Mouse (Mus musculus) embryonic facial prominence, embryonic 10.5 days (tissue): ENCODE measurements around the gene Traf5. TPM values are rescaled to one million over a fixed set of nuclear protein-coding genes. Genes with fewer than 3 reads are reported as not detected.

ENCODE experiments used
- DNase-seq: peaks from one replicate; pipeline ENCODE4 v3.0.0-alpha.2; 2017; ENCODE audit warnings: low spot score
- H3K27ac ChIP-seq: fragments of 300-500 bp; sonication (generic); replicated peaks from 2 replicates; pipeline ENCODE4 v1.5.1; 2016; ENCODE audit warnings: mild to moderate bottlenecking
- H3K27me3 ChIP-seq: fragments of 300-500 bp; sonication (generic); replicated peaks from 2 replicates; pipeline ENCODE4 v1.6.1; 2016; ENCODE audit warnings: low read depth, mild to moderate bottlenecking; ENCODE audit not compliant: poor library complexity, severe bottlenecking
- H3K36me3 ChIP-seq: fragments of 300-500 bp; sonication (generic); replicated peaks from 2 replicates; pipeline ENCODE4 v1.6.1; 2016; ENCODE audit warnings: mild to moderate bottlenecking, moderate library complexity
- H3K4me1 ChIP-seq: fragments of 300-500 bp; sonication (generic); 2 replicates; pipeline ENCODE4 v1.6.1; 2016
- H3K4me3 ChIP-seq: fragments of 300-500 bp; sonication (generic); 2 replicates; pipeline ENCODE4 v1.5.1; 2016; ENCODE audit warnings: mild to moderate bottlenecking, moderate library complexity
- H3K9me3 ChIP-seq: fragments of 300-500 bp; sonication (generic); 2 replicates; pipeline ENCODE4 v1.6.1; 2016; ENCODE audit warnings: mild to moderate bottlenecking
- WGBS: fragments of 180-500 bp; shearing (Covaris S2); methylation state at CpG from one replicate; pipeline ENCODE4 v1.1.7; 2016; 5-methylcytosine and 5-hydroxymethylcytosine counted together
- polyA plus RNA-seq: library from polyadenylated mRNA; unstranded; fragments of >200 nt; fragmentation: Nextera tagmentation; extraction: Ambion mirVana; gene quantifications from 2 replicates; pipeline ENCODE4 v1.2.1, GENCODE M21; 2016

Gene Traf5
- polyA plus RNA-seq, 1 experiment from 2014 or later = 4.5 TPM

DNA sequence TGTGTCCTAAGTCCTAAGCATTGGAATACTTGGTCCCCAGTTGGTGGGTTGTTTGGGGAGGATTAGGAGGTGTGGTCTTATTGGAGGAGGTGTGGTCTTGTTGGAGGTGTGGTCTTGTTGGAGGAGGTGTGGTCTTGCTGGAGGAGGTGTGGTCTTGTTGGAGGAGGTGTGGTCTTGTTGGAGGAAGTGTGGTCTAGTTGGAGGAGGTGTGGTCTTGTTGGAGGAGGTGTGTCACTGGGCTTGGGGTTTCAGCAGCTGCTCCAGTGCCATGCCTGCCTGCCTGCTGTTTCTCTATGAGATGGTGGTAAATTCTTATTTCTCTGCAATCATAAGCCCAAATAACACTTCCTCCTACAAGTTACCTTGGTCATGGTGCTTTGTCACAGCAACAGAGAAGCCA lies 93.3 kb downstream of the Traf5 start:
- H3K4me3 ChIP-seq = no peak overlapping the region
- no peaks in the 10 kb centered on the region for H3K27me3 ChIP-seq
- no peaks in the 10 kb centered on the region for H3K9me3 ChIP-seq
- no peaks in the 10 kb centered on the region for H3K36me3 ChIP-seq
- no peaks in the 10 kb centered on the region for H3K4me1 ChIP-seq
- no peak overlapping the region for H3K27ac ChIP-seq
- DNase-seq = no peak

DNA sequence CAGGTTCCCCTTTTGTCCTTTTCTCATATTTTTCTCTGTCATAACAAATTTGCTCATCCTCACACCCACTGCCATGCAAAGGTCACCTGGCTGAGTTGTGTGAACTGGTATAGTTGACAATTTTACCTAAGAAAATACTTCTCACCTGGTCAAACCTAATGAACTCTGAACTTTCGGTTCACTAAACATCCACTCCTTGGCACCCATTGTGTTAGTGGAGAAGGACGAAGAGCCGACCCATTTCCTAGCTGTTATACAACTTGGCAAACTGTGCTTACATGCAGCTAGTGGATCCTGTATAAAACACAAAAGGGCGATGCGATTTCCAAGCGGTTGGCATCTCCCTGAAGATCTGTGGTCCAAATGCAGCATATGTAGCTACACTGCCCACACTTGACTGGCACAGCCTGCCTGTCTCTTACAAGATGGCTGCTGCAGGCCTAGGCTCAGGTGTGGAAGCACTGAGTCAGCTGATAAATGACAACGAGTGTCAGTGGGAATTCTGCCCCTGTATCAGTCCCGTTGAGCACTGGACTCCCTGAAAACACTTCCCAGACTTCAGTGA lies 95.7 kb downstream of the Traf5 start:
- WGBS = 92% methylated on average over 8 of the region's 8 CpGs
- Histone ChIP-seq H3K27ac (no peak overlapping the region), H3K4me1 (no peaks in the 10 kb centered on the region), H3K4me3 (no peak overlapping the region), H3K27me3 (no peaks in the 10 kb centered on the region), H3K36me3 (no peaks in the 10 kb centered on the region), H3K9me3 (no peaks in the 10 kb centered on the region)
- no peak for DNase-seq

DNA sequence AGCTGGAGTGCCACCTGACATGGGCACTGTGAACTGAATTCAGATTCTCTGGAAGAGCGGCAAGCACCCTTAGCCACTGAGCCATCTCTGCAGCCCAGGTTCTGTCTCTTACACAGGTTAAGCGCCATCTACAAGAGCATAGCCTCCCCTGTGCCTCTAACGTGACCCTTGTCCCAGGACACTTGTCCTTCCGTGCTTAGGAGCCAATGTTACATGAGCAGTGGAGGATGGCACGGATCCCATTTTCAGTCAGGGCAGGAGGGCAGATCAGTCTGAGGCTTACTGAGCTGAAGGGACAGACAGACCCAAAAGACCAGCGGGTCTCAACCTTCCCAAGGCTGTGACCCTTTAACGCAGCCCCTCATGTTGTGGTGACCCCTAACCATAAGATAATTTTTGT lies 96.4 kb downstream of the Traf5 start:
- Histone ChIP-seq H3K36me3 (no peaks in the 10 kb centered on the region), H3K4me1 (no peaks in the 10 kb centered on the region), H3K9me3 (no peaks in the 10 kb centered on the region), H3K27me3 (no peaks in the 10 kb centered on the region), H3K27ac (no peak overlapping the region), H3K4me3 (no peak overlapping the region)
- WGBS = 90% methylated on average over 7 of the region's 7 CpGs
- DNase-seq = no peak

DNA sequence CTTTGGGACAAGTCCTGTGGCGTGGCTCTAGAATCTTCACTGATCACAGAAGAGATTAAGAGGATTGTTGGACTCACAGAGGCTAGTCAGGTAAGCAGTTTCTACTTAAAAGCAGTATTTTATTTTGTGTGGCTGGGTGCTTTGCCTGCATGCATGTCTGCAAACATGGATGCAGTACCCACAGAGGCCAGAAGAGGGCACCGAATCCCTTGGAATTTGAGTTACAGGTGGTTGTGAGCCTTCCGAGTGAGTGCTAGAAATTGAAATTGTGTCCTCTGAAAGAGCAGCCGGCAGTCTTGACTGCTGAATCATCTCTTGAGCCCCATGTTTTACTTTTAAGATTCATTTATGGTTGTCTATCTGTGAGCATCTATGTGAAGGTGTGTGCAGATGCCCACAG lies 96.9 kb downstream of the Traf5 start:
- 51% methylated on average over 4 of the region's 4 CpGs for WGBS
- no peak overlapping the region for H3K4me3 ChIP-seq
- H3K27me3 ChIP-seq = no peaks in the 10 kb centered on the region
- H3K36me3 ChIP-seq = no peaks in the 10 kb centered on the region
- DNase-seq = peak; percentile 60
- no peaks in the 10 kb centered on the region for H3K4me1 ChIP-seq
- no peaks in the 10 kb centered on the region for H3K9me3 ChIP-seq
- no peak overlapping the region for H3K27ac ChIP-seq

DNA sequence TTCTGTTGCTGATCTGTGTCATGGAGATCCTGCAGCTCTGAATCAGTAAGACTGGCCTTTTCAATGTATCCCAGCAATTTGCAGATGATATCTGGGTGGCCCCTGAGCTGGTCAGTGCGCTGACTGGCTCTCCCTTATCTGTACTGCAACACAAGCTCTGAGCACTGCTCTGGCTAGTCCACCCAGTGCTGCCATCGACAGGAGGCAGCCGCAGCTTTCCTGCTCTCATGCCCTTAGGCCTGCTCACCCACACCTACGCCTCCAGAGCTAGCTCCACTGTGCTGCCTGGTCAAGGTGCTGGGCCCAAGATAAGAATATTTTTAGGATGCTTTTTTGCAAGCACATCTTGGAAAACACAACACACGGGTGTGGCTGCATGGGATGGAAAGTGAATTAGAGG lies 97.9 kb downstream of the Traf5 start:
- Histone ChIP-seq H3K36me3 (no peaks in the 10 kb centered on the region), H3K27ac (no peak overlapping the region; the same call in 1 of the 2 replicates), H3K9me3 (no peaks in the 10 kb centered on the region), H3K27me3 (no peaks in the 10 kb centered on the region), H3K4me1 (no peaks in the 10 kb centered on the region), H3K4me3 (no peak overlapping the region)
- DNase-seq = no peak
- WGBS = 68% methylated on average over 5 of the region's 5 CpGs

DNA sequence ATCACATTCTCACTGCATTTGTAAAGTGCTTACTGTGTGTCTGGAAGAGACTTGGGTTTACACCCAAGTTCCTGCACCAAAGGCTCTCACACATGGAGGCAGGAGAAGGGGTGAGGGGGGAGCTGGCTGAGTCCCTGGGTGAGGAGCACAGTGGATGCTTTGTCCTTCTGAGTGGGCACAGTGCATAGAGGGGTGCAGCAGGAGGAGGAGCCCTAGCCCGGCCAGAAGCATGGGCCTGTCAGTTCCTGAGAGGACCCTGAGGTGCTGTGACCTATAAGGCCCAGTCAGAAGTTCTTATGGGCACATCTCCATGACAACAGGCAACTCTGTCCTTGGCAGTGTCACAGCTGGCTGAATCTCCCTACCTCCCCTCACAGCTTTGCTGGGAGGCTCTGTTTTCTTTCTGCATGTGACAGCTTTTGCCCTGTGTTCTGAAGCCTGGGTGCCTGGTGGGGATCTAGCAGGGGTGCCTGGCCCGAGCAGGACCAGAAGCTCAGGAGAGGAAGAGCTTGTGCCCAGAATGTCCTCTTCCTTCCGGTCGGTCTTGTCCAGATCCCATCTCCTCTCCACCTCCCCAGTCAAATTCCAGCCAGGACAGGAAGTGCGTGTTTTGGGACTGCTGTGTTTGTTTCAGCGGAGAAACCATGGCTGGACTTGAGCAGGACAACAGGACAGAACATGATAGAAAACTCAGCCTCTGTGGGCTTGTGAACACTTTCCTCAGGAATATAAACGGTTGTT lies 100.1 kb downstream of the Traf5 start:
- Histone ChIP-seq H3K4me3 (no peak overlapping the region), H3K27me3 (no peaks in the 10 kb centered on the region), H3K27ac (no peak overlapping the region), H3K9me3 (no peaks in the 10 kb centered on the region), H3K36me3 (no peaks in the 10 kb centered on the region), H3K4me1 (peaks cover 6% of the 10 kb centered on the region; the same call in 1 of the 2 replicates)
- WGBS = 70% methylated on average over 7 of the region's 7 CpGs
- no peak for DNase-seq

DNA sequence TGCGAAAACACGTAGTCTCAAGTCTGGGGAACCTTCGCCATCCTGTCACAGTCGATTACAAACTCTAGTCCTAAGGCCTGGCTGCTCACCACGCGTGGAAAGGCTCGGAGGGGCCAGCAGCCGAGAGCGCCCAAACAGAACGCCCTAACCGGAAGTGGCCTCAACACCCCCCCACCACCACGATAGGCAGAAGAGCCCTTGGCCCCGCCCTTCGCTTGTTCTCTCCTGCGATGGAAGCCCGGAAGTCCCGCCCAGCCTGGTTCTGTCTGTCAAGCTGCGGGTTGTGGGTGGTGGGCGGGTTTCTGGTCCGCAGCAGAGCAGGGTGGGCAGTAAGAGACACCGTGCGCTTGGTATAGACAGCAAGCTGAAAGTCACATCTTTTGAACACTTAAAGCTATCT lies 102.4 kb downstream of the Traf5 start:
- under 1% methylated on average over 22 of the region's 22 CpGs for WGBS
- Histone ChIP-seq H3K27ac (peak overlapping the region; percentile 91), H3K4me3 (peak overlapping the region; percentile 70), H3K27me3 (peaks cover 13% of the 10 kb centered on the region; the same call in 1 of the 2 replicates), H3K36me3 (no peaks in the 10 kb centered on the region), H3K4me1 (peaks cover 6% of the 10 kb centered on the region; the same call in 1 of the 2 replicates), H3K9me3 (no peaks in the 10 kb centered on the region)
- DNase-seq = peak; percentile 97

DNA sequence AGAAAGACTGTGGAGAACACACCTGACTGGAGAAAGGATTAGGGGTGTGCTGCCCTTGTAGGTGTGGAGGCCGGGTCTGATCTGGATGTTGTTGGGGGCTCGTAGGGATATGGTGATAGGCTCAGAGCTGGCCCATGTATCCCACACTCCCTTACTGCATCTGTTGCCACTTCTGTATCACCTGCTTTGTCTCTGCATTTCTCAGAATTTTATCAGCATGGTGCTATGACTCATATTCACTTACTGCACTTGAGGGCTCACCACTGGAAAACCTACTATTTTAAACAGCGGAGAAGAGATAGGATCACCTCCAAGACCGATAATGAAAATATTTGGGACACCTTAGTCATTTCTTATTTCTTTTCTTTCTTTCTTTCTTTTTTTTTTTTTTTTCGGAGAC lies 103.3 kb downstream of the Traf5 start:
- Histone ChIP-seq H3K4me1 (peaks cover 9% of the 10 kb centered on the region; the same call in 1 of the 2 replicates), H3K27ac (no peak overlapping the region), H3K4me3 (peak overlapping the region; percentile 70), H3K9me3 (no peaks in the 10 kb centered on the region), H3K36me3 (no peaks in the 10 kb centered on the region), H3K27me3 (peaks cover 15% of the 10 kb centered on the region; the same call in 1 of the 2 replicates)
- no peak for DNase-seq
- 87% methylated on average over 5 of the region's 5 CpGs for WGBS

DNA sequence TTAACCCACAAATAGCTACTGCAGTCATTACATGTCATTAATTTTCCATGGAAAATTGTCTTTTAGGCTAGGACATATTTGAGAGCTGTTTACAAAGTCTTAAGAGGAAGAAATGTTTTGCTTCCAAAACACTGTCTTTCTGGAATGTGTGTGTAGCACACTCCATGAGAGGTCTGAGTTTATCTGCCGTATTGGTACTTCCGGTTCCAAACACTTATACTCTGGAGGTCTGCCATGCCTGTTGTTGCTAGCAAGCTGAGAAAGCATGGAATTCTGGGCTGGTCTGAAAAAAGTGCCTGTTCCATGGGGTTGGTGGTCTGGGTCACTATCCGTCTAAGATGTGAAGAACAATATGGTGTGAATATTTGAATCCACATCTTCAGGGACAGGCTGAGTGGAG lies 103.7 kb downstream of the Traf5 start:
- DNase-seq = no peak
- no peak overlapping the region for H3K4me3 ChIP-seq
- WGBS = 92% methylated on average over 3 of the region's 3 CpGs

DNA sequence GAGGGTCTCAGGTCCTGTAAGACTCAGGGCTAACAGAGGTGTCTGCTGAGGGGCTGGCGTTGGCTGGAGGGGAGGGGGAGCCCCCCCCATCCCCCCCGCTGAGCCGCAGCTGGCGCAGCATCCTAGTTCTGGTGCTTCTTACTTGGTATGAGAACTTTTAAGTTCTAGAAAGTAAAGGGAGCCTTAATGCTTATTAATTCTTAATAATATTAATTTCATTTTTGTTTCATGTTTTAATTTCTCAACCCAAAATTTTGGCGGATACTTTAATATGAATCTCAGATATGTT lies 104.9 kb downstream of the Traf5 start:
- WGBS = 62% methylated on average over 5 of the region's 5 CpGs
- H3K36me3 ChIP-seq = no peaks in the 10 kb centered on the region
- H3K27ac ChIP-seq = no peak overlapping the region
- H3K9me3 ChIP-seq = no peaks in the 10 kb centered on the region
- H3K4me1 ChIP-seq = peaks cover 9% of the 10 kb centered on the region; the same call in 1 of the 2 replicates
- DNase-seq = no peak
- H3K27me3 ChIP-seq = peaks cover 15% of the 10 kb centered on the region; the same call in 1 of the 2 replicates
- no peak overlapping the region for H3K4me3 ChIP-seq

More for the DNA sequence above, 103.7 kb downstream of the Traf5 start:
- no peaks in the 10 kb centered on the region for H3K9me3 ChIP-seq
- H3K4me1 ChIP-seq = peaks cover 9% of the 10 kb centered on the region; the same call in 1 of the 2 replicates
- no peak overlapping the region for H3K27ac ChIP-seq
- no peaks in the 10 kb centered on the region for H3K36me3 ChIP-seq
- H3K27me3 ChIP-seq = peaks cover 15% of the 10 kb centered on the region; the same call in 1 of the 2 replicates

DNA sequence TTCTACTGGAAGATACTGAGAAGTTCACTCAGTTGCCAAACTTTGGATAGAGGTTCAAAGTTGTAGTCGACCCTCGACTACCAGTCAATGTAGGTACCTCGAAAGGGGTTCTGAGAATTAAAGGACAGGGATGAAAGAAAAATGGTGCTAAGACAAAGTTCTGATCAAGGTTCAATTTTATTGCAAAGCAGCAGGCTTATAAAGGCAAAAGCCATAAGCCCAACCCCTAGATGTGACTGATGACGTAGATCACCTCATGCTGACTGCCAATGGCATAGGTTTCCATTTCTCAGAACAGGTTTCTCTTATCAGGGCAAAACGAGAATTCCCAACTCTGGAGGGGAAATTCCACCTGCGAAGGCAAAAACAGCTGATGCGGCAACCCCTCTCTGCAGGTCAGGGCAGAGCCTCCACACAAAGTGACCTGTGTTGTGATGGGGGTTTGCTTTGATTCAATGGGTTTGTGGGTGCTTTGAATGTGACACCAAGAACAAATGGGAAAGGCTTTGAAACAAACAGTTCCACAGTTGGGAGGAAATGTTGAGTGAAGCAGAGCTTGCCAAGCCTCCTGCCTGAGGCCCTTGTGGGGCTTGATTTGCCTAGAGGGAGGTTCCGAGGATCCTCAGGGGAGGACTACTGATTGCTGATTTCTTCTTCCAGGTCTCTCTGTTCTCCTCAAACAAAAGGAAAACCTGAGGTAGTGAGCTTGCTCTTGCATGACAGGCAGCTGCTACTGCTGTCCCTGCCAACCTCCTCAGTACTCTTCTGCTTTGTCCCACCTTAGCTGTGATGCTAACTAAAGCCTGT lies 105.5 kb downstream of the Traf5 start:
- H3K4me3 ChIP-seq = no peak overlapping the region
- WGBS = 78% methylated on average over 8 of the region's 8 CpGs
- H3K4me1 ChIP-seq = peaks cover 14% of the 10 kb centered on the region
- no peak overlapping the region for H3K27ac ChIP-seq
- H3K27me3 ChIP-seq = peaks cover 15% of the 10 kb centered on the region; the same call in 1 of the 2 replicates
- no peaks in the 10 kb centered on the region for H3K36me3 ChIP-seq
- H3K9me3 ChIP-seq = no peaks in the 10 kb centered on the region
- DNase-seq = no peak

DNA sequence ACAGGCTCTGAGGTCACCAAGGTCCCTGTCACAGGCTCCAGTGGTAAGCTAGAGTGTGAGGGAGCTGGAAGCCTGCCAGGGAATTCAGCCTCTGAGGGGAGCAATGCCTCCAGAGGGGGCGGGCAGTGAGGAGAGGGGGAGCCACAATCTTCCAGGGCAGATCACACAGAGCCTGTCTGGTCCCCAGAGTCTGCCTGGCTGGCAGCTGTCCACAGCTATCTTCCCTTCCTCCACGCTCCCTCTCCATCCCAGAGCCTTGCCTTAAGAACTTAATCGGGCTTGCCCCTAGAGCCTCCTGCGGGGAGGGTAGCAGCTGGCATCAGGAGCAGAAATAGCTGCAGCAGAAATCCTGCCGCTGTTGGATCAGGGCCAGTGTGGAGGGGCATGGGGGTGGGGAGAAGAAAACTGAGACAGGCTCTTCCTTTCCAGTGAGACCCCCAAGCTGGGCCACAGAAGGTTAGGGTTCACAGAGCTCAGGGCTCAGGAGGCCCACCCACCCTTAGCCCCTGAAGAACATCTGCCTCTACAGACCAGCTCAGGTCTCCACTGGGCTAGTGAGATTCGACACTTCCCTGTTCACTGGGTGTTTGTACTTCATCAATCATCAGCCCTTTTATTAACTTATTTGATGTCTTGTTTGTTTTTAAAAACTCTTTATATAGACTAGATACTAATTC lies 110.8 kb downstream of the Traf5 start:
- Histone ChIP-seq H3K27ac (peak overlapping the region; percentile 68), H3K36me3 (no peaks in the 10 kb centered on the region), H3K4me3 (no peak overlapping the region), H3K27me3 (peaks cover 15% of the 10 kb centered on the region; the same call in 1 of the 2 replicates), H3K4me1 (peaks cover 30% of the 10 kb centered on the region), H3K9me3 (no peaks in the 10 kb centered on the region)
- WGBS = 40% methylated on average over 6 of the region's 6 CpGs
- peak; percentile 28 for DNase-seq
